15 mouse cellular contexts compared by ENCODE assay signal in genomic region chr9:67837311-67837710, GRCm38 (mm10).
"Had no signal": no experiment of that assay in that cellular context is flagged by ENCODE, and none has a peak within 500 bp of the region (broad histone marks: within the 10 kb centered on the region; RNA-seq: fewer than 3 reads in every experiment).

No protein-coding gene starts in this region.

- H3K36me3 ChIP-seq: neural tube, embryonic 15.5 days; stomach, embryonic 15.5 days had no signal

- H3K27ac ChIP-seq: neural tube, embryonic 15.5 days; stomach, postnatal 0 days had no signal

- H3K9ac ChIP-seq: neural tube, embryonic 15.5 days; stomach, embryonic 15.5 days had no signal

- H3K4me3 ChIP-seq: neural tube, embryonic 15.5 days; stomach, embryonic 15.5 days had no signal

- H3K27me3 ChIP-seq: stomach, embryonic 15.5 days had no signal

- H3K4me2 ChIP-seq: neural tube, embryonic 15.5 days; stomach, embryonic 15.5 days had no signal

- H3K9me3 ChIP-seq: neural tube, embryonic 15.5 days; stomach, embryonic 15.5 days had no signal

- DNase-seq: retina, postnatal 1 day; right cerebral cortex, adult 18-20 months; right cerebral cortex, postnatal 14 days; right cerebral cortex, postnatal 25 days; right cerebral cortex, postnatal 4 days; spleen, adult 18-20 months; thymus, adult 18-20 months; thymus, adult 2 months; thymus, postnatal 14 days; thymus, postnatal 25 days; thymus, postnatal 36 days; thymus, postnatal 4 days had no signal
